Mouse (Mus musculus): ENCODE data around the gene Fam117b. TPM values are rescaled to one million over a fixed set of nuclear protein-coding genes. Genes with fewer than 3 reads are reported as not detected.

Fam117b gene
- total and polyA plus RNA-seq, 3 experiments = 6.4 to 11.4 (median 8.8) TPM

GRCm38 (mm10) chr1:59967291-59967690 lies 54.5 kb downstream of the Fam117b start:
- no peak overlapping the region for H3K9ac ChIP-seq (ENCODE audit: insufficient read depth, low read depth)
- peak; percentile 24 for DNase-seq (ENCODE audit: extremely low read depth)
- H3K4me1 ChIP-seq (ENCODE audit: control insufficient read depth in 1 of 2, insufficient read depth in 2 of 2) = no peaks in the 10 kb centered on the region
- in situ Hi-C loops (cut with MboI; ENCODE audit: low pct_ligation_motif_present, low pct_unique_long_range_greater_than_20kb, low sequenced_read_pairs) = no loop called here
- no peaks in the 10 kb centered on the region for H3K27me3 ChIP-seq (replicated peaks)
- dilution Hi-C loops (cut with MboI; ENCODE audit: extremely low pct_ligation_motif_present, extremely low pct_unique_long_range_greater_than_20kb, low sequenced_read_pairs) = no loop called here
- H3K9me3 ChIP-seq (replicated peaks; ENCODE audit: low read length) = no peaks in the 10 kb centered on the region
- peaks cover 0 to 40% of the 10 kb centered on the region in 2 experiments for H3K36me3 ChIP-seq (replicated peaks in 1 of 2; ENCODE audit: control insufficient read depth in 1 of 2, insufficient read depth in 1 of 2, low read length in 1 of 2)
- TF ChIP-seq SMC3 (IDR thresholded peaks at IDR 0.05; ENCODE audit: low read depth, low read length) (peak; percentile 66), RAD21 (IDR thresholded peaks at IDR 0.05; ENCODE audit: low read depth, low read length) (peak; percentile 35), CTCF (conservative IDR thresholded peaks at IDR 0.05 in 1 of 2, IDR thresholded peaks at IDR 0.05 in 1 of 2; ENCODE audit: low read depth in 2 of 2, low read length in 2 of 2) (peak in 1 of 2 experiments; percentile 56; a peak in 2 of 4 replicates), ELF1 (IDR thresholded peaks at IDR 0.05; ENCODE audit: low read depth, low read length) (no peak), NRF1 (IDR thresholded peaks at IDR 0.05; ENCODE audit: low read depth, low read length) (no peak)
- no peak overlapping the region for H3K4me3 ChIP-seq (replicated peaks in 1 of 3; ENCODE audit: low read depth in 2 of 3, low read length in 2 of 3, poor library complexity in 1 of 3)
- no peaks in the 10 kb centered on the region for H3K79me2 ChIP-seq (replicated peaks; ENCODE audit: control insufficient read depth, extremely low read depth, insufficient read depth, poor library complexity, severe bottlenecking)
- H3K4me2 ChIP-seq (ENCODE audit: insufficient read depth, low read depth, poor library complexity, severe bottlenecking) = no peak overlapping the region
- H3K27ac ChIP-seq (ENCODE audit: insufficient read depth, low read depth) = no peak overlapping the region

GRCm38 (mm10) chr1:59986626-59987025 lies 73.8 kb downstream of the Fam117b start:
- dilution Hi-C loops (cut with MboI; ENCODE audit: extremely low pct_ligation_motif_present, extremely low pct_unique_long_range_greater_than_20kb, low sequenced_read_pairs) (no loop called here), in situ Hi-C loops (cut with MboI; ENCODE audit: low pct_ligation_motif_present, low pct_unique_long_range_greater_than_20kb, low sequenced_read_pairs) (loop anchor here (10.0 to 25.0 kb wide), 2 partner anchors 92 to 224 kb away; partner anchors contain the start of gene Bmpr2)
- H3K4me2 ChIP-seq (ENCODE audit: insufficient read depth, low read depth, poor library complexity, severe bottlenecking) = no peak overlapping the region
- no peak overlapping the region for H3K27ac ChIP-seq (ENCODE audit: insufficient read depth, low read depth)
- peaks cover 4 to 58% of the 10 kb centered on the region in 2 experiments for H3K36me3 ChIP-seq (replicated peaks in 1 of 2; ENCODE audit: control insufficient read depth in 1 of 2, insufficient read depth in 1 of 2, low read length in 1 of 2)
- peaks cover 3% of the 10 kb centered on the region for H3K9me3 ChIP-seq (replicated peaks; ENCODE audit: low read length)
- H3K79me2 ChIP-seq (replicated peaks; ENCODE audit: control insufficient read depth, extremely low read depth, insufficient read depth, poor library complexity, severe bottlenecking) = no peaks in the 10 kb centered on the region
- no peak overlapping the region for H3K4me3 ChIP-seq (replicated peaks in 1 of 3; ENCODE audit: low read depth in 2 of 3, low read length in 2 of 3, poor library complexity in 1 of 3)
- TF ChIP-seq MAFK (IDR thresholded peaks at IDR 0.05; ENCODE audit: insufficient replicate concordance, low read length) = no peak
- TF ChIP-seq ZKSCAN1 (IDR thresholded peaks at IDR 0.05; ENCODE audit: borderline replicate concordance, low read depth, low read length) = no peak
- no peak for TF ChIP-seq NRF1 (IDR thresholded peaks at IDR 0.05; ENCODE audit: low read depth, low read length)
- no peak for TF ChIP-seq ZMIZ1 (IDR thresholded peaks at IDR 0.05; ENCODE audit: low read depth, low read length)
- no peak for TF ChIP-seq NELFE (IDR thresholded peaks at IDR 0.05; ENCODE audit: low read depth, low read length)
- TF ChIP-seq MYC (IDR thresholded peaks at IDR 0.05; ENCODE audit: low read depth, low read length) = no peak
- no peak for TF ChIP-seq ZNF384 (IDR thresholded peaks at IDR 0.05; ENCODE audit: low read depth, low read length)
- H3K4me1 ChIP-seq (ENCODE audit: control insufficient read depth in 1 of 2, insufficient read depth in 2 of 2) = 0 out of 4 replicates have a peak, but pooled peaks cover 0 to 2% of the 10 kb centered on the region in 2 experiments
- H3K27me3 ChIP-seq (replicated peaks) = no peaks in the 10 kb centered on the region
- no peak for DNase-seq (ENCODE audit: extremely low read depth)
- no peak overlapping the region for H3K9ac ChIP-seq (ENCODE audit: insufficient read depth, low read depth)

- TF ChIP-seq ZKSCAN1 (IDR thresholded peaks at IDR 0.05; ENCODE audit: borderline replicate concordance, low read depth, low read length) = no peak
- TF ChIP-seq TCF12 (IDR thresholded peaks at IDR 0.05; ENCODE audit: low read depth, low read length) = no peak
- no peak for TF ChIP-seq E2F4 (IDR thresholded peaks at IDR 0.05; ENCODE audit: insufficient replicate concordance, low read depth, low read length)
- no peak for TF ChIP-seq RCOR1 (conservative IDR thresholded peaks at IDR 0.05; ENCODE audit: low read depth, low read length)
- H3K9me3 ChIP-seq (replicated peaks; ENCODE audit: low read length) = peaks cover 3% of the 10 kb centered on the region
- no peaks in the 10 kb centered on the region for H3K27me3 ChIP-seq (replicated peaks)
- H3K9ac ChIP-seq (ENCODE audit: insufficient read depth, low read depth) = no peak overlapping the region
- peaks cover 3 to 55% of the 10 kb centered on the region in 2 experiments for H3K36me3 ChIP-seq (replicated peaks in 1 of 2; ENCODE audit: control insufficient read depth in 1 of 2, insufficient read depth in 1 of 2, low read length in 1 of 2)
- no peak overlapping the region for H3K27ac ChIP-seq (ENCODE audit: insufficient read depth, low read depth)
- no peaks in the 10 kb centered on the region for H3K79me2 ChIP-seq (replicated peaks; ENCODE audit: control insufficient read depth, extremely low read depth, insufficient read depth, poor library complexity, severe bottlenecking)
- in situ Hi-C loops (cut with MboI; ENCODE audit: low pct_ligation_motif_present, low pct_unique_long_range_greater_than_20kb, low sequenced_read_pairs) (loop anchor here (10.0 to 25.0 kb wide), 2 partner anchors 93 to 225 kb away; partner anchors contain the start of gene Bmpr2), dilution Hi-C loops (cut with MboI; ENCODE audit: extremely low pct_ligation_motif_present, extremely low pct_unique_long_range_greater_than_20kb, low sequenced_read_pairs) (no loop called here)
- H3K4me3 ChIP-seq (replicated peaks in 1 of 3; ENCODE audit: low read depth in 2 of 3, low read length in 2 of 3, poor library complexity in 1 of 3) = no peak overlapping the region
- H3K4me2 ChIP-seq (ENCODE audit: insufficient read depth, low read depth, poor library complexity, severe bottlenecking) = no peak overlapping the region
- no peak for DNase-seq (ENCODE audit: extremely low read depth)
- 0 out of 4 replicates have a peak, but pooled peaks cover 0 to 2% of the 10 kb centered on the region in 2 experiments for H3K4me1 ChIP-seq (ENCODE audit: control insufficient read depth in 1 of 2, insufficient read depth in 2 of 2)
These were observed 74.7 kb downstream of the Fam117b start for GRCm38 (mm10) chr1:59987399-59988040.
